In genomic region chr13:55124903-55125302, GRCm38 (mm10) we compare ENCODE assay signal across 28 mouse cellular contexts. TPM values are rescaled to one million over a fixed set of nuclear protein-coding genes. Genes with fewer than 3 reads are reported as not detected.
DNase-seq lines count a peak whose midpoint lies in the region; ATAC-seq and TF ChIP-seq lines count a peak whose summit lies in the region.
"Had no signal": no experiment of that assay in that cellular context is flagged by ENCODE, and none has a peak within 500 bp of the region (broad histone marks: within the 10 kb centered on the region; RNA-seq: fewer than 3 reads in every experiment).

No protein-coding gene starts in this region.

- H3K9me3 ChIP-seq in MEL (replicated peaks; ENCODE audit: insufficient read depth, low read length): no peaks in the 10 kb centered on the region
- no peaks in the 10 kb centered on the region for H3K9me3 ChIP-seq in embryonic facial prominence, embryonic 10.5 days
- H3K9me3 ChIP-seq: embryonic facial prominence, embryonic 15.5 days; forebrain, embryonic 10.5 days; heart, embryonic 15.5 days; hindbrain, embryonic 10.5 days had no signal

- no peak overlapping the region for H3K9ac ChIP-seq in MEL (ENCODE audit: control insufficient read depth, low read depth, low read length, poor library complexity, severe bottlenecking)
- H3K9ac ChIP-seq: embryonic facial prominence, embryonic 15.5 days; heart, embryonic 15.5 days; hindbrain, embryonic 14.5 days had no signal

- H3K4me1 ChIP-seq in MEL (ENCODE audit: control insufficient read depth in 1 of 2, insufficient read depth in 2 of 2, low read length in 2 of 2): no peaks in the 10 kb centered on the region
- no peaks in the 10 kb centered on the region for H3K4me1 ChIP-seq in embryonic facial prominence, embryonic 10.5 days
- H3K4me1 ChIP-seq: embryonic facial prominence, embryonic 15.5 days; forebrain, embryonic 10.5 days; heart, embryonic 15.5 days; hindbrain, embryonic 10.5 days had no signal

- peaks cover 0 to 16% of the 10 kb centered on the region in 2 experiments; a peak in 3 of 4 replicates for H3K36me3 ChIP-seq in MEL (ENCODE audit: control insufficient read depth in 1 of 2, insufficient read depth in 2 of 2, low read length in 2 of 2)
- H3K36me3 ChIP-seq in embryonic facial prominence, embryonic 10.5 days (replicated peaks): peaks cover 78% of the 10 kb centered on the region

- no peak overlapping the region for H3K4me3 ChIP-seq in MEL (ENCODE audit: control insufficient read depth in 1 of 2, insufficient read depth in 1 of 2, low read depth in 2 of 2, low read length in 2 of 2)
- H3K4me3 ChIP-seq in embryonic facial prominence, embryonic 10.5 days: no peak overlapping the region
- H3K4me3 ChIP-seq: embryonic facial prominence, embryonic 15.5 days; erythroblast, embryonic 14.5 days; forebrain, embryonic 10.5 days; heart, embryonic 15.5 days; hindbrain, embryonic 10.5 days had no signal

- no peak overlapping the region for H3K27ac ChIP-seq in MEL (ENCODE audit: control insufficient read depth, low read depth, low read length)
- H3K27ac ChIP-seq in embryonic facial prominence, embryonic 10.5 days (replicated peaks): no peak overlapping the region
- H3K27ac ChIP-seq: embryonic facial prominence, embryonic 15.5 days; forebrain, embryonic 10.5 days; heart, embryonic 15.5 days; hindbrain, embryonic 10.5 days; hindbrain, embryonic 14.5 days had no signal

- DNase-seq in 416B (ENCODE audit: low read depth): peak; percentile 81
- DNase-seq in MEL (ENCODE audit: low read depth, low spot score): peak; percentile 39
- DNase-seq in induced T-regulatory cell, adult 2 months (ENCODE audit: low read depth): peak; percentile 23
- no peak for DNase-seq in right cerebral cortex, postnatal 10 days (ENCODE audit: low spot score in 2 of 2)
- no peak for DNase-seq in ovary, postnatal 36 days (ENCODE audit: low spot score)
- DNase-seq in embryonic facial prominence, embryonic 10.5 days (ENCODE audit: low spot score): no peak
- DNase-seq: adrenal gland, postnatal 14 days; cerebellum, adult 11-12 months; cerebellum, adult 9-10 months; cerebellum, postnatal 36 days; gastrocnemius, postnatal 36 days; heart, adult 18-20 months; heart, postnatal 14 days had no signal

- no peak for TF ChIP-seq POLR2A in MEL (IDR thresholded peaks at IDR 0.05; ENCODE audit: control insufficient read depth in 1 of 2, insufficient read depth in 1 of 2, low read depth in 1 of 2, low read length in 2 of 2, poor library complexity in 1 of 2)

- no peak for TF ChIP-seq EP300 in MEL (IDR thresholded peaks at IDR 0.05; ENCODE audit: low read depth in 1 of 2, low read length in 2 of 2)

- no peak for TF ChIP-seq CTCF in MEL (IDR thresholded peaks at IDR 0.05 in 2 of 3, conservative IDR thresholded peaks at IDR 0.05 in 1 of 3; ENCODE audit: control insufficient read depth in 1 of 3, insufficient read depth in 1 of 3, low read depth in 2 of 3, low read length in 3 of 3, poor library complexity in 1 of 3, severe bottlenecking in 1 of 3)

- 94% methylated on average over 6 of the region's 6 CpGs for WGBS in embryonic facial prominence, embryonic 10.5 days

- no peak for TF ChIP-seq RAD21 in MEL (IDR thresholded peaks at IDR 0.05; ENCODE audit: low read depth, low read length)

- no peaks in the 10 kb centered on the region for H3K27me3 ChIP-seq in MEL (ENCODE audit: control insufficient read depth in 1 of 2, insufficient read depth in 2 of 2, low read length in 2 of 2)
- no peaks in the 10 kb centered on the region for H3K27me3 ChIP-seq in embryonic facial prominence, embryonic 10.5 days (replicated peaks; ENCODE audit: low read depth, poor library complexity, severe bottlenecking)
- H3K27me3 ChIP-seq: embryonic facial prominence, embryonic 15.5 days; heart, embryonic 15.5 days; Patski had no signal

- ATAC-seq in neutrophil, adult 5-6 weeks (ENCODE audit: extremely low read depth, insufficient number of reproducible peaks, low FRiP score, poor library complexity, severe bottlenecking): peak; percentile 60; the same call in 1 of the 2 replicates
- ATAC-seq: activated CD4-positive, CD25-positive, alpha-beta regulatory T cell, adult 4 months; forebrain, embryonic 14.5 days; Patski had no signal

- H3K79me2 ChIP-seq in MEL (ENCODE audit: control insufficient read depth, insufficient read depth, low read length, poor library complexity): no peaks in the 10 kb centered on the region

TF ChIP-seq in MEL, 35 proteins besides CTCF, POLR2A, EP300 and RAD21:
- TF ChIP-seq UBTF (IDR thresholded peaks at IDR 0.05; ENCODE audit: borderline replicate concordance, insufficient read depth, low read depth, low read length) (no peak), MAZ (IDR thresholded peaks at IDR 0.05; ENCODE audit: low read depth, low read length) (no peak), RCOR1 (IDR thresholded peaks at IDR 0.05; ENCODE audit: low read depth, low read length) (no peak), JUND (IDR thresholded peaks at IDR 0.05; ENCODE audit: low read depth, low read length) (no peak), MEF2A (IDR thresholded peaks at IDR 0.05; ENCODE audit: extremely low read depth, insufficient replicate concordance, low read depth, low read length, poor library complexity, severe bottlenecking) (no peak), POLR2AphosphoS5 (IDR thresholded peaks at IDR 0.05; ENCODE audit: borderline replicate concordance, low read depth, low read length) (no peak), TAL1 (IDR thresholded peaks at IDR 0.05; ENCODE audit: low read length) (no peak), TCF12 (IDR thresholded peaks at IDR 0.05; ENCODE audit: low read depth, low read length) (no peak), SMC3 (IDR thresholded peaks at IDR 0.05; ENCODE audit: low read depth, low read length) (no peak), GABPA (IDR thresholded peaks at IDR 0.05; ENCODE audit: low read depth, low read length) (no peak), ETS1 (IDR thresholded peaks at IDR 0.05; ENCODE audit: low read depth, low read length) (no peak), CHD2 (IDR thresholded peaks at IDR 0.05; ENCODE audit: low read length) (no peak), ZMIZ1 (IDR thresholded peaks at IDR 0.05; ENCODE audit: low read depth, low read length) (no peak)

RNA-seq across cellular contexts. Expression of gene Gm17617, which starts 8.4 kb away (rescaled TPM):
- not detected in 2 replicates for total RNA-seq in MEL (2012; rRNA removed)
- not detected for polyA plus RNA-seq in MEL (2012; ENCODE audit: insufficient read depth in 1 of 2, insufficient read length in 2 of 2, low read depth in 1 of 2, low replicate concordance in 2 of 2, missing spikeins in 1 of 2)
- not detected in 2 replicates for total RNA-seq in neutrophil, adult 5-6 weeks (2017)
- polyA plus RNA-seq in embryonic facial prominence, embryonic 10.5 days (2016; fragmentation: Nextera tagmentation; extraction: Ambion mirVana): not detected in 2 replicates
- total RNA-seq: adrenal gland, adult 18-20 months; adrenal gland, postnatal 14 days; gastrocnemius, adult 8-10 months; gastrocnemius, postnatal 36 days; heart, adult 18-20 months; heart, postnatal 14 days had no signal
- polyA plus RNA-seq: activated CD4-positive, CD25-positive, alpha-beta regulatory T cell, adult 4 months; embryonic facial prominence, embryonic 11.5 days; embryonic facial prominence, embryonic 15.5 days; erythroblast, embryonic 14.5 days; forebrain, embryonic 10.5 days; forebrain, embryonic 14.5 days; heart, embryonic 11.5 days; heart, embryonic 15.5 days; hindbrain, embryonic 10.5 days; hindbrain, embryonic 14.5 days; intestine, embryonic 14.5 days; Patski had no signal

RNA-seq across cellular contexts. Expression of gene Zfp346, which starts 19.8 kb away (rescaled TPM):
- 15.0 and 19.5 TPM in 2 replicates for total RNA-seq in MEL (2012; rRNA removed)
- 10 to 100 TPM in 1 of 2 experiments, not detected in 1; 28.8 TPM for polyA plus RNA-seq in MEL (2012; ENCODE audit: insufficient read depth in 1 of 2, insufficient read length in 2 of 2, low read depth in 1 of 2, low replicate concordance in 2 of 2, missing spikeins in 1 of 2)
- 19.3 and 22.6 TPM in 2 replicates for total RNA-seq in neutrophil, adult 5-6 weeks (2017)
- 26.4 and 29.4 TPM in 2 replicates for polyA plus RNA-seq in embryonic facial prominence, embryonic 10.5 days (2016; fragmentation: Nextera tagmentation; extraction: Ambion mirVana)

RNA-seq across cellular contexts. Expression of gene Uimc1, which starts 24.8 kb away (rescaled TPM):
- 124 and 143 TPM in 2 replicates for total RNA-seq in MEL (2012; rRNA removed)
- polyA plus RNA-seq in MEL (2012; ENCODE audit: insufficient read depth in 1 of 2, insufficient read length in 2 of 2, low read depth in 1 of 2, low replicate concordance in 2 of 2, missing spikeins in 1 of 2): 10 to 100 TPM in 1 of 2 experiments, not detected in 1; 32.5 TPM
- total RNA-seq in neutrophil, adult 5-6 weeks (2017): 88.2 and 112 TPM in 2 replicates
- polyA plus RNA-seq in embryonic facial prominence, embryonic 10.5 days (2016; fragmentation: Nextera tagmentation; extraction: Ambion mirVana): 23.9 and 24.6 TPM in 2 replicates

RNA-seq across cellular contexts. Expression of gene Fgfr4, which starts 27.5 kb away (rescaled TPM):
- not detected in 2 replicates for total RNA-seq in MEL (2012; rRNA removed)
- not detected for polyA plus RNA-seq in MEL (2012; ENCODE audit: insufficient read depth in 1 of 2, insufficient read length in 2 of 2, low read depth in 1 of 2, low replicate concordance in 2 of 2, missing spikeins in 1 of 2)
- total RNA-seq in neutrophil, adult 5-6 weeks (2017): not detected in 2 replicates
- 0.46 and 0.49 TPM in 2 replicates for polyA plus RNA-seq in embryonic facial prominence, embryonic 10.5 days (2016; fragmentation: Nextera tagmentation; extraction: Ambion mirVana)
- polyA plus RNA-seq: activated CD4-positive, CD25-positive, alpha-beta regulatory T cell, adult 4 months had no signal

Comparison
In these comparisons a context has a peak if more than half of its experiments do, and no peak if none do; other contexts are left out.
1. DNase-seq: peak in 416B (single experiment), MEL (single experiment) and induced T-regulatory cell, adult 2 months (single experiment); none in right cerebral cortex, postnatal 10 days (0 of 2), ovary, postnatal 36 days (single experiment) and embryonic facial prominence, embryonic 10.5 days (single experiment).